Mouse (Mus musculus) liver, embryonic 16.5 days (tissue): ENCODE data around the gene Armc5. TPM values are rescaled to one million over a fixed set of nuclear protein-coding genes. Genes with fewer than 3 reads are reported as not detected.
A peak's percentile ranks its signal among the peaks of the same experiment; 100 is the strongest.

Experiments used
- ATAC-seq: fragments of 200-750 bp; cut with Nextera tagmentation; 2 replicates; pipeline ENCODE4 v1.8.0; 2017; ENCODE audit warnings: low read depth, mild to moderate bottlenecking, moderate number of reproducible peaks, moderate library complexity
- H3K27ac ChIP-seq: fragments of 300-500 bp; sonication (generic); 2 replicates; pipeline ENCODE4 v1.5.1; 2014; ENCODE audit warnings: mild to moderate bottlenecking, low read length
- H3K27me3 ChIP-seq: fragments of 300-500 bp; sonication (generic); 2 replicates; pipeline ENCODE4 v1.6.1; 2014; ENCODE audit warnings: low read depth, low read length, mixed read lengths; ENCODE audit not compliant: control insufficient read depth, insufficient read depth
- H3K36me3 ChIP-seq: fragments of 300-500 bp; sonication (generic); 2 replicates; pipeline ENCODE4 v1.6.1; 2014; ENCODE audit warnings: mild to moderate bottlenecking; ENCODE audit not compliant: control insufficient read depth, insufficient read depth
- H3K4me1 ChIP-seq: fragments of 300-500 bp; sonication (generic); 2 replicates; pipeline ENCODE4 v1.6.1; 2014; ENCODE audit warnings: low read depth, low read length, mixed read lengths; ENCODE audit not compliant: control insufficient read depth
- H3K4me2 ChIP-seq: fragments of 300-500 bp; sonication (generic); 2 replicates; pipeline ENCODE4 v1.6.1; 2014; ENCODE audit warnings: low read depth, low read length, mixed read lengths
- H3K4me3 ChIP-seq: fragments of 300-500 bp; sonication (generic); 2 replicates; pipeline ENCODE4 v1.5.1; 2014; ENCODE audit warnings: low read depth, mild to moderate bottlenecking, low read length
- H3K9ac ChIP-seq: fragments of 300-500 bp; sonication (generic); 2 replicates; pipeline ENCODE4 v1.6.1; 2014; ENCODE audit warnings: low read depth, low read length
- H3K9me3 ChIP-seq: fragments of 300-500 bp; sonication (generic); replicated peaks from 2 replicates; pipeline ENCODE4 v1.6.1; 2016; ENCODE audit warnings: low read length; ENCODE audit not compliant: control insufficient read depth
- WGBS: fragments of 180-500 bp; shearing (Covaris S2); extraction: QIAGEN DNeasy Blood & Tissue Kit; methylation state at CpG from one replicate; pipeline ENCODE4 v1.1.7; 2014; ENCODE audit not compliant: insufficient replicate concordance; 5-methylcytosine and 5-hydroxymethylcytosine counted together
- polyA plus RNA-seq: library from polyadenylated mRNA; unstranded; fragments of >200 nt; fragmentation: Nextera tagmentation; extraction: Ambion mirVana; gene quantifications from 2 replicates; pipeline ENCODE4 v1.2.1, GENCODE M21; 2015

Gene Armc5
- polyA plus RNA-seq, 1 experiment from 2014 or later: 6.5 TPM

DNA sequence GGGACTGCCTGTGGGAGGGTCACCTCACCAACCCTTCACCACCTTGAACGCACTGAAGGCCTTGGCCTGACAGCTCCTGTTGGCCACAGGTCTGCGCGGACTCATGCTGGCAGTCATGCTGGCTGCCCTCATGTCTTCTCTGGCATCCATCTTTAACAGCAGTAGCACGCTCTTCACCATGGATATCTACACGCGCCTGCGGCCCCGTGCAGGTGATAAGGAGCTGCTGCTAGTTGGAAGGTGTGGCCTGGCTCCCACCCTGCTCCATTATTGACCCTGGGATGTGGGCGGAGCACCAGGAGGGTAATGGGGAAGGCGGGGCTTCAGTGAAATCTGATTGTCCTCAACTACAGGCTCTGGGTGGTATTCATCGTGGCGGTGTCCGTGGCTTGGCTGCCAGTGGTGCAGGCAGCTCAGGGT, 33.3 kb downstream of the Armc5 start:
- Histone ChIP-seq H3K27me3 (peaks cover 7% of the 10 kb centered on the region; the same call in 1 of the 2 replicates), H3K4me1 (peaks cover 20% of the 10 kb centered on the region), H3K4me3 (peak overlapping the region; percentile 5; the same call in 1 of the 2 replicates), H3K27ac (peak overlapping the region; percentile 71), H3K9me3 (no peaks in the 10 kb centered on the region), H3K36me3 (peaks cover 38% of the 10 kb centered on the region), H3K4me2 (peak overlapping the region; percentile 47), H3K9ac (peak overlapping the region; percentile 40)
- WGBS: 22% methylated on average over 13 of the region's 13 CpGs
- peak; percentile 99 for ATAC-seq

DNA sequence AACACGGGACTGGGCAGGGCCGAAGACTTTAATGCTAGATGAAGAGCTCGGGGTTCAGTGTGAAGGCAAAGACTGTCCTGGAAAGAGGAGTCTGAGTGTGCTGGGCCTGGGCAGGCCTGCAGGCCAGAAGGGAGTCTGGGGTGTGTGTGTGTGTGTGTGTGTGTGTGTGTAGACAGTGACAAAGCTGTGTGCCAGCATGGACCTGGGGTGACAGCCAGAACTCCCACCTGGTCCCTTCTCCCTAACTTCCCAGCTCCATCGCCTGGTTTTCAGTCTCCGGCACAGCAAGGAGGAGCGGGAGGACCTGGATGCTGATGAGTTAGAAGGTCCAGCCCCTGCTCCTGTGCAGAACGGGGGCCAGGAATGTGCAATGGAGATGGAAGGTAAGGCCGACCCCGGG, 34.4 kb downstream of the Armc5 start:
- WGBS: 97% methylated on average over 9 of the region's 9 CpGs
- H3K27ac ChIP-seq: no peak overlapping the region
- no peak for ATAC-seq

GRCm38 (mm10) chr7:128276051-128276450, 38.9 kb downstream of the Armc5 start:
- no peak for ATAC-seq
- Histone ChIP-seq H3K4me2 (no peak overlapping the region), H3K9me3 (no peaks in the 10 kb centered on the region), H3K36me3 (peaks cover 82% of the 10 kb centered on the region), H3K27me3 (no peaks in the 10 kb centered on the region), H3K9ac (no peak overlapping the region), H3K4me1 (peaks cover 16% of the 10 kb centered on the region), H3K4me3 (no peak overlapping the region), H3K27ac (no peak overlapping the region)
- 88% methylated on average over 6 of the region's 6 CpGs for WGBS

More for the DNA sequence above, 34.4 kb downstream of the Armc5 start:
- H3K27me3 ChIP-seq: no peaks in the 10 kb centered on the region
- H3K4me1 ChIP-seq: peaks cover 20% of the 10 kb centered on the region
- no peak overlapping the region for H3K4me2 ChIP-seq
- no peaks in the 10 kb centered on the region for H3K9me3 ChIP-seq
- H3K36me3 ChIP-seq: peaks cover 48% of the 10 kb centered on the region
- H3K4me3 ChIP-seq: no peak overlapping the region
- no peak overlapping the region for H3K9ac ChIP-seq

DNA sequence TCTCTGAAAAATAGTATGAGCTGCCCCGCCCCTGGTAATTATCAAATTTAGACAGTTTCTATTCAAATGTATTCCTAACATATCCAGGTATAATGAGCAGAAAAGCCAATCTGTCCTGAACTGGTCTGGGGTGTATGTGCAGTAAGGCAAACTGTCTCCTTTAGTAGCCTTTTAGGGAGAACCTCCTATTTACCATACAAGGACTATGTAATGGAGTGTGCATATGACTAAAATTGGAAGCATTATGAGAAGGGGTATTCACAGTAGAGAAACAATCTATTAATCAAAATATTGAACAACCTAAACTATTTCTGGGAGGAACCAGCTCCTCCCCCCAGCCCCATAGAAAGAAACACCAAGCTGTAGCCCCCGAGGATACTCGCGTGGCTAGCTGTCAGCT, 42.6 kb downstream of the Armc5 start:
- Histone ChIP-seq H3K27me3 (no peaks in the 10 kb centered on the region), H3K4me2 (no peak overlapping the region), H3K4me1 (peaks cover 15% of the 10 kb centered on the region), H3K9me3 (no peaks in the 10 kb centered on the region), H3K36me3 (peaks cover 58% of the 10 kb centered on the region), H3K27ac (peak overlapping the region; percentile 12), H3K4me3 (no peak overlapping the region), H3K9ac (no peak overlapping the region)
- 95% methylated on average over 4 of the region's 4 CpGs for WGBS
- ATAC-seq: no peak

DNA sequence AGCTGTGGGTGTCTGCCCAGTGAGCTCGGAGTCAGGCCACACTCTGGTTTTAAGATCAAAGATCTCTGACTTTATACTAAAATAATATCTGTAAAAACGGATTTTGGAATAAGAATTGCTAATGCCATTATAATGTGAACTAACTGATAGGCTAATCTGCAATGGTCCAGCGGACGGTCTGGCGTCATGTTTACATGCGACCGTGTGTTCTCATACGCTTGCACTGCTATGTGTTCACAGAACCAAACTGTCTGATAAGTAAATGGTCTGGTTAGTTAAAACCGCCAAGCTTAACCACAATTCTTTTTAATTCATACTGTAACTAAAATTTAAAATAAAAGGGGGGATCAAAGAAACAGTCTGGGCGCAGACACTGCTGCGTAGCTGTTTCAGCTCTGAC, 44.6 kb downstream of the Armc5 start:
- Histone ChIP-seq H3K4me1 (peaks cover 15% of the 10 kb centered on the region), H3K9ac (no peak overlapping the region), H3K27me3 (no peaks in the 10 kb centered on the region), H3K4me2 (no peak overlapping the region), H3K4me3 (no peak overlapping the region), H3K9me3 (no peaks in the 10 kb centered on the region), H3K36me3 (peaks cover 43% of the 10 kb centered on the region), H3K27ac (no peak overlapping the region; the same call in 1 of the 2 replicates)
- WGBS: 77% methylated on average over 11 of the region's 11 CpGs
- ATAC-seq: no peak

- H3K36me3 ChIP-seq: peaks cover 39% of the 10 kb centered on the region
- H3K9ac ChIP-seq: no peak overlapping the region
- no peak for ATAC-seq
- no peak overlapping the region for H3K4me3 ChIP-seq
- H3K9me3 ChIP-seq: no peaks in the 10 kb centered on the region
- peaks cover 24% of the 10 kb centered on the region for H3K4me1 ChIP-seq
- no peaks in the 10 kb centered on the region for H3K27me3 ChIP-seq
- H3K27ac ChIP-seq: peak overlapping the region; percentile 27; the same call in 1 of the 2 replicates
- H3K4me2 ChIP-seq: no peak overlapping the region
- 74% methylated on average over 7 of the region's 7 CpGs for WGBS
Observed at GRCm38 (mm10) chr7:128282532-128283244, 45.5 kb downstream of the Armc5 start.

DNA sequence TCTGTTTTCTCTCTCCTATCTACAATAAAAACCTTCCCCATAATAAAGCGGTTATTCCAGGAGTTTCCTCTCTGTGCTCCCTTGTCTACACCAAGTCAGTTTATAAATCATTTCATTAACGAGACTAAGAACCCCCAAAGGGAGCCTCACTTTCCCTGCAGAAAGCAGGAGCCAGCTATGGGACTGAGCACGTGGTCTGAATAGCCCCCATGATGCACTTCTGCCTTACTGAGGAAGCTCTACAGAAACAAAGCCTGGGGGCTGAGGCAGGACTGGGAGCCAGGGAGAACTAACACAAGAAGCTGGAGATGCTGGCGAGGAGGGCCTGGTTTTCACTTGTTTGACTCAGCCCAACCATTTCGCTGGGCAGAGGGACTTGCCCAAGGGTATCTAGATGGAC, 46.9 kb downstream of the Armc5 start:
- Histone ChIP-seq H3K9ac (no peak overlapping the region), H3K9me3 (no peaks in the 10 kb centered on the region), H3K27me3 (no peaks in the 10 kb centered on the region), H3K36me3 (peaks cover 30% of the 10 kb centered on the region), H3K27ac (no peak overlapping the region), H3K4me3 (no peak overlapping the region), H3K4me1 (peaks cover 35% of the 10 kb centered on the region), H3K4me2 (no peak overlapping the region)
- ATAC-seq: no peak
- 74% methylated on average over 5 of the region's 5 CpGs for WGBS

DNA sequence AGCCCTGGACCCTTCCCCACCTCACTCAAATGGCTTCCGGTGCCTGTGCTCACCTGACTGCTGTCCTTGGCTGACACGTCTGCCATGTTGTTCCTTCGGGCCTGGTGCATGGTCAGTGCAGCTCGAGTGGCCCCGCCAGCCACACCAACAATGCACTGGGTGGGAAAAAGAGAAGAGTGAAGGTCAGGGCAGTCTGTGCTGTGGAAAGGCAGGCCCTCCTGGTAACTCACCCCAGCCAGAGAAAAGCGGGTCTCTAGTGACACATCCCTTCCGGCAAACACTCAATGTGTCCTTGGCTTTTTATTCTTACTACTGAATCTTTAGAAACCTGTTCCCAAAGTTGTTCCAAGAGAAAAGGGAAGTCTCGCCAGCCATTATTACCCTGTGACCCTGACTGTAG, 47.9 kb downstream of the Armc5 start:
- ATAC-seq: no peak
- Histone ChIP-seq H3K4me3 (no peak overlapping the region), H3K36me3 (peaks cover 27% of the 10 kb centered on the region), H3K4me1 (peaks cover 39% of the 10 kb centered on the region), H3K9me3 (no peaks in the 10 kb centered on the region), H3K4me2 (no peak overlapping the region), H3K27me3 (no peaks in the 10 kb centered on the region), H3K9ac (no peak overlapping the region), H3K27ac (peak overlapping the region; percentile 17; the same call in 1 of the 2 replicates)
- WGBS: 86% methylated on average over 8 of the region's 8 CpGs

DNA sequence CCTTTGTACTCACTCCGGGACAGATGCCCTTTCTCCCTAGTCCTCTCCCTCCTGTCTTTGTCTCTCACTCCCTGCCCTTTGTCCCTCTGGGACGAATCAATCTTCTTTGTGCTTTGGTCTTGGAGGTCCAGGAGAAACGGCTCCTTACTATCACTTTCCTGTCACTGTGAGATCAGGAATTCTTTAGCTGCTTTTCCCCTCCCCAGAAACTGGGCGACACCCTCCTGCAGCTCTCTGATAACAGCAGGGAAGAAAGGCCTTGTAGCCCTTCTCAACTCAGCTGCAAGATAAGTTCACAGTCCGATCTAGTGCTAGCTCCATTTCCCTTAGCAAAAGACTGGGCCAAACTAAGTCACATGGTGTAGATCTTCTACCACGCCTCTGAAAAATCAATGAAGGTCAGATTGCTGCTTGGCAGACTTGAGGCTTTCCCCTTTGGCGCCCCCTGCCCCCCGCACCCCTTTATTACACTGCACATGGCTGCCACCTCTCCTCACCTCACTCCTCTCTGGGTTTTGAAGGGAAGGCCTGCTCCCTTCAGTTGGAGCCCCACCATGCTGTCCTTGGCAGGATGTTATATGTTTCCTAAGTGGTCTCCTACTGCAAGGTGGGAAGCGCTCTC, 51.9 kb downstream of the Armc5 start:
- H3K4me3 ChIP-seq: peak overlapping the region; percentile 63
- H3K36me3 ChIP-seq: peaks cover 16% of the 10 kb centered on the region
- H3K27me3 ChIP-seq: no peaks in the 10 kb centered on the region
- peak overlapping the region; percentile 69 for H3K9ac ChIP-seq
- ATAC-seq: peak; percentile 98
- WGBS: 15% methylated on average over 9 of the region's 9 CpGs
- peaks cover 51% of the 10 kb centered on the region for H3K4me1 ChIP-seq
- peak overlapping the region; percentile 97 for H3K27ac ChIP-seq
- H3K9me3 ChIP-seq: no peaks in the 10 kb centered on the region
- peak overlapping the region; percentile 70 for H3K4me2 ChIP-seq
